Mouse (Mus musculus) erythroblast, embryonic 14.5 days (primary cell): ENCODE measurements at regions not wholly inside any gene's neighbourhood (a gene's known extent, or its start where the extent isn't known, plus 50 kb on each side); places are given as distances from the start of the nearest gene placed in this dataset.

Experiments used
- GATA1 ChIP-seq: IDR thresholded peaks from 2 replicates; pipeline ENCODE4 v1.6.1; 2012; ENCODE audit warnings: low read length, inconsistent platforms, mixed read lengths
- TAL1 ChIP-seq: IDR thresholded peaks from 3 replicates; pipeline ENCODE4 v1.6.1; 2012; ENCODE audit warnings: low read length, inconsistent platforms, mixed read lengths

- no peak for TF ChIP-seq GATA1
- TF ChIP-seq TAL1: no peak
Observed at GRCm38 (mm10) chr3:41499680-41500079, 55.9 kb upstream of the Jade1 start.
